Mouse (Mus musculus) erythroblast, embryonic 14.5 days (primary cell): ENCODE measurements at regions not wholly inside any gene's neighbourhood (a gene's known extent, or its start where the extent isn't known, plus 50 kb on each side); places are given as distances from the start of the nearest gene placed in this dataset.

Source experiments
- GATA1 ChIP-seq: IDR thresholded peaks from 2 replicates; pipeline ENCODE4 v1.6.1; 2012; ENCODE audit warnings: low read length, inconsistent platforms, mixed read lengths
- TAL1 ChIP-seq: IDR thresholded peaks from 3 replicates; pipeline ENCODE4 v1.6.1; 2012; ENCODE audit warnings: low read length, inconsistent platforms, mixed read lengths

DNA sequence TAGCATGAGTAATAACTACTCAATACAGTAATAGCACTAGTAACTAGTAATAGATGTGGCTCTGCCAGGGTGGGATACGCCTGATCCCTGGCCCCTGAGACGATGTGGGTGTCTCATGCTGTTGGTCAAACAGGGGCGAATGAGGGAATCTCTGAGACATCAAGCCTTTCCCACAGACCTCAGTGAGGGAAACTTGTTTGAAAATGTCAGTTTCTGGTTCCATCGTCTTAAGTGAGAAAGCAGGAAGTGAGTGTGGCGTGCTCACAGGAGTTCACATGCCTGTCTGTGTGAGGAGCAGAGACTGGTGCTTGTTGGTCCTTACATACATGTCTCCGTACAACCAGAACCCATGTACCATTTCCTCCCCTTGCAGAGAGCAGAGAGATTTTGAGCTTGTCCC lies 380.9 kb downstream of the Rps24 start:
- TF ChIP-seq GATA1 (no peak), TAL1 (no peak)
